Mouse (Mus musculus) spleen, adult 2 months (tissue): ENCODE results near the gene Prickle1. TPM values are rescaled to one million over a fixed set of nuclear protein-coding genes. Genes with fewer than 3 reads are reported as not detected.

Source experiments
- DNase-seq, 2 experiments: peaks; one replicate each; pipeline versions ENCODE4 v3.0.0 to v3.0.0-alpha.2; 2012 to 2021; ENCODE audit warnings: low spot score in 2 of 2, low read depth in 1 of 2
- H3K27ac ChIP-seq: fragments of 200-500 bp; 2 replicates; pipeline ENCODE4 v1.5.1; 2012; ENCODE audit warnings: low read length, inconsistent platforms; ENCODE audit not compliant: insufficient read depth
- H3K27me3 ChIP-seq: fragments of 200-500 bp; 2 replicates; pipeline ENCODE4 v1.6.1; 2012; ENCODE audit warnings: mild to moderate bottlenecking, moderate library complexity, low read length, inconsistent platforms; ENCODE audit not compliant: control insufficient read depth, insufficient read depth
- H3K36me3 ChIP-seq: fragments of 200-500 bp; 2 replicates; pipeline ENCODE4 v1.6.1; 2012; ENCODE audit warnings: mild to moderate bottlenecking, low read length, inconsistent platforms; ENCODE audit not compliant: control insufficient read depth, insufficient read depth
- H3K4me1 ChIP-seq: fragments of 200-500 bp; 2 replicates; pipeline ENCODE4 v1.6.1; 2011; ENCODE audit warnings: inconsistent platforms; ENCODE audit not compliant: control insufficient read depth, insufficient read depth, insufficient read length
- H3K4me3 ChIP-seq: fragments of 200-500 bp; 2 replicates; pipeline ENCODE4 v1.5.1; 2011; ENCODE audit warnings: mild to moderate bottlenecking, inconsistent platforms; ENCODE audit not compliant: insufficient read depth, insufficient read length; ENCODE audit errors: extremely low read depth
- CTCF ChIP-seq: fragments of 200-500 bp; IDR thresholded peaks from 2 replicates; pipeline ENCODE4 v1.5.1; 2011; ENCODE audit warnings: mild to moderate bottlenecking, inconsistent platforms; ENCODE audit not compliant: insufficient read depth, insufficient read length, insufficient replicate concordance; ENCODE audit errors: extremely low read depth
- POLR2A ChIP-seq: fragments of 200-500 bp; IDR thresholded peaks from 2 replicates; pipeline ENCODE4 v1.6.1; 2011; ENCODE audit warnings: low read depth, low read length, inconsistent platforms
- WGBS: fragments of 180-500 bp; shearing (Covaris S2); methylation state at CpG from one replicate; pipeline ENCODE4 v1.1.7; 2018; 5-methylcytosine and 5-hydroxymethylcytosine counted together
- polyA plus RNA-seq: library from polyadenylated mRNA; depleted of rRNA; stranded (reverse); fragments of >200 nt; gene quantifications from 2 replicates; pipeline ENCODE4 v1.2.3, GENCODE M21; 2012

The Prickle1 gene
- polyA plus RNA-seq, 1 experiment = 3.8 TPM

- Histone ChIP-seq H3K27ac (no peak overlapping the region), H3K4me3 (no peak overlapping the region), H3K36me3 (no peaks in the 10 kb centered on the region), H3K4me1 (no peaks in the 10 kb centered on the region), H3K27me3 (no peaks in the 10 kb centered on the region)
- DNase-seq = no peak
- TF ChIP-seq POLR2A (no peak), CTCF (no peak)
- 91% methylated on average over 8 of the region's 8 CpGs for WGBS
Observed at GRCm38 (mm10) chr15:93587660-93588059, 8.0 kb downstream of the Prickle1 start.

DNA sequence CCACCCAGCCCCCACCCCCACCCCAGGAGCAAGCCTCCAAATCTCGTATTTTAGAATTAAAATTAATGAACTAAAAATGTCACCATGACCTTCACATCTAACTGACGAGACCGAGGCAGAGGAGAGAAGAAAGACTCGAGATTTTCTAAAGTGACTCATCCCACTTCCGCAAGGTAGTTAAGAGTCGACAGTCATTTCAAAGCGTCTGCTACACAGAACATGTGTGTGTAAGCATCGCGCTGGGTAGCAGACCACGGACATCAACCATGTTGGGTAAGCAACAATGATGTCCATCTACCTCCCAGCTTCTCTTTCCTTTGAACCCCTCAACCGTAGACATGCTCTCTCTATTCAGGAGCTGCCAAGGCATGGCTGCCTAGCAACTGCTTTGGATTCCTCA, 12.6 kb downstream of the Prickle1 start:
- TF ChIP-seq POLR2A = no peak
- TF ChIP-seq CTCF = no peak
- H3K4me1 ChIP-seq = no peaks in the 10 kb centered on the region
- no peaks in the 10 kb centered on the region for H3K27me3 ChIP-seq
- H3K36me3 ChIP-seq = no peaks in the 10 kb centered on the region
- H3K4me3 ChIP-seq = no peak overlapping the region
- no peak for DNase-seq
- 88% methylated on average over 11 of the region's 11 CpGs for WGBS
- H3K27ac ChIP-seq = no peak overlapping the region

DNA sequence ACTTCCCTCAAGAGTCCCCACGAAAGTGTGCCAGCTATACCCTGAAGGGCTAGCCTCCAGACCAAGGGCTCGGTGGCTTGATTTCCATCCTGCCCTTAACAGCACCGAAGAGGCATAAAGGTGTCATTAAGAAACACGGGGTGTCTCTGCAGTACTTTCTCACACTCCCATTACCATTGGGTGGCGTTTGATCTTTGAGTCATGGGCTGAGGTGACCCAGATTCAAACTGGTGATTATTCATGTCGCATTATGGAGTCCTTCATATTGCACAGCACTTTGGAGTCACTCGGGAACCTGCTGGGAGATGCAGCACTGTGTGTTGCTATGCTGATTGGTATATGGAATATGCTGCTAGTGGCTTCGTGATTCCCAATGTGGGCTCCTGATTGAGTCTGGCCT, 14.0 kb downstream of the Prickle1 start:
- no peak for TF ChIP-seq POLR2A
- no peak for TF ChIP-seq CTCF
- DNase-seq = no peak
- no peaks in the 10 kb centered on the region for H3K36me3 ChIP-seq
- H3K4me1 ChIP-seq = no peaks in the 10 kb centered on the region
- H3K4me3 ChIP-seq = no peak overlapping the region
- H3K27me3 ChIP-seq = no peaks in the 10 kb centered on the region
- 89% methylated on average over 8 of the region's 8 CpGs for WGBS
- H3K27ac ChIP-seq = no peak overlapping the region

- TF ChIP-seq CTCF = no peak
- no peak for TF ChIP-seq POLR2A
- H3K27ac ChIP-seq = no peak overlapping the region
Observed at GRCm38 (mm10) chr15:93579899-93580298, 15.8 kb downstream of the Prickle1 start.

DNA sequence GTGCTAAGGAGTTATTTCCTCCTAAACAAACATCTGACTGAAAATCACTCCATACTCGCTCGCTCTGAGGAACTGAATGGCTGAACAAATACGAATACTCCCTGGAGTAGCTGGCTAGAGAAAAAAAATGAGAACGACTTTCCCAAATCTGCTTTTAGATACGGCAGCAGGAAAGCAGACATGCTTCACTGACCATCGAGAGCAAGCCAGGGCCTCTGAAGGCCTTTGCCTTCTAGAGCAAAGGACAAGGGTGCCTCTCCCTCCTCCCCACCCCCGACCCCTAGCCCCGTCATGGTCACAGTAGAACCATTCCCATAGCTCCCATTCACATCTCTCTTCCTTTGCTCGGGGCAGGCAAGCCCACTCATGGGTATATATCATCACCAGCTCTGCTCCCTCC, 16.6 kb downstream of the Prickle1 start:
- no peaks in the 10 kb centered on the region for H3K4me1 ChIP-seq
- H3K27ac ChIP-seq = no peak overlapping the region
- H3K4me3 ChIP-seq = no peak overlapping the region
- TF ChIP-seq CTCF (no peak), POLR2A (no peak)
- H3K36me3 ChIP-seq = no peaks in the 10 kb centered on the region
- WGBS = 90% methylated on average over 9 of the region's 9 CpGs
- no peaks in the 10 kb centered on the region for H3K27me3 ChIP-seq
- DNase-seq = no peak

More at GRCm38 (mm10) chr15:93579899-93580298, 15.8 kb downstream of the Prickle1 start:
- WGBS = 65% methylated on average over 9 of the region's 9 CpGs
- no peak for DNase-seq
- Histone ChIP-seq H3K27me3 (no peaks in the 10 kb centered on the region), H3K36me3 (no peaks in the 10 kb centered on the region), H3K4me1 (no peaks in the 10 kb centered on the region), H3K4me3 (no peak overlapping the region)

DNA sequence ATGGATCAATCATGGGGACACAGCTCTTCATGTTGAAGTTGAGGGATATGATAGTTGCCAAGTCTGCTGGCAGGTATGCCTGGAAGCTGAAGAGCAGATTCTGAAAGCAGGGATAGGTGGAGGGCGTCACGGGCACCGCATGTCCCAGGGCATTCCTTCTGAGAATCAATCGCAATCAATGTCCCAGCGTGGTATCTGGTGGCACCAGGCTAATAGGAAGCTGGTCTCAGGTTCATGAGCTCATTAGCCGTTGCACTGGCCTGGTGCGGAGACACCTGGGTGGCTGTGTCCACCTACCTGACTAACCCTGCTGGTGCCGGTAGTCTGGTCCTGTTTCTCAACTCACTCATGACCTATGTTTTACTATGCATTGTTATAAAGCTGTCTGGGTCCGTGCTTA, 19.3 kb downstream of the Prickle1 start:
- no peak overlapping the region for H3K27ac ChIP-seq
- no peaks in the 10 kb centered on the region for H3K27me3 ChIP-seq
- H3K4me3 ChIP-seq = no peak overlapping the region
- 88% methylated on average over 9 of the region's 9 CpGs for WGBS
- no peak for DNase-seq
- TF ChIP-seq CTCF = no peak
- TF ChIP-seq POLR2A = no peak
- no peaks in the 10 kb centered on the region for H3K36me3 ChIP-seq
- H3K4me1 ChIP-seq = no peaks in the 10 kb centered on the region

- 19% methylated on average over 5 of the region's 5 CpGs for WGBS
- DNase-seq = peak; percentile 40
- Histone ChIP-seq H3K27me3 (no peaks in the 10 kb centered on the region), H3K36me3 (no peaks in the 10 kb centered on the region), H3K4me1 (no peaks in the 10 kb centered on the region), H3K4me3 (no peak overlapping the region), H3K27ac (no peak overlapping the region)
- no peak for TF ChIP-seq POLR2A
- TF ChIP-seq CTCF = peak; percentile 42; the same call in 1 of the 2 replicates
Observed at GRCm38 (mm10) chr15:93575884-93576283, 19.8 kb downstream of the Prickle1 start.
